Mouse (Mus musculus): Measurements from ENCODE around the gene Birc6.

DNA sequence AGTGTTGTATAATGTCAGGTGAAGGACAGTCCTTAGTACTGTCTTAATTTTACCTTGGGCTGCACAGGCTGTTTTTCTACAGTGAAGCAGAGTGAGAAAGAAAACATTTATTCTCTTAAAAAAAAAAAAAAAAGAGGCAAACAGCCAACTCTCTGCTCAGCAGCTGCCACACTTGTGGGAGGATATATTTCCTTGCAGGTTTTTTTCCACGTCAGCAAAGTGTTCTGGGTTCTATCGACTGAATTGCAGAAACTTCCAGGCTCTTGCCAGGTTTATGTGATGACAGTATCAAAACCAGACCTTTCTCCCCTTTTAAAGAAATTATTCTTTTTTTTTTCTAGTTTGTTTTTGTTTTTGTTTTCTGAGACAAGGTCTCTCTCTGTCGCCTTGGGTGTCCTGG lies 188.5 kb downstream of the Birc6 start:
- TF ChIP-seq CTCF (IDR thresholded peaks at IDR 0.05; ENCODE audit: low read depth) (no peak), EP300 (IDR thresholded peaks at IDR 0.05; ENCODE audit: low read depth) (no peak)
